23 mouse cellular contexts compared by ENCODE assay signal in genomic region chr3:97691443-97692017, GRCm38 (mm10). TPM values are rescaled to one million over a fixed set of nuclear protein-coding genes. Genes with fewer than 3 reads are reported as not detected.
DNase-seq lines count a peak whose midpoint lies in the region; ATAC-seq and TF ChIP-seq lines count a peak whose summit lies in the region.
"Had no signal": no experiment of that assay in that cellular context is flagged by ENCODE, and none has a peak within 500 bp of the region (broad histone marks: within the 10 kb centered on the region; RNA-seq: fewer than 3 reads in every experiment).

No protein-coding gene starts in this region.

- no peaks in the 10 kb centered on the region for H3K27me3 ChIP-seq in heart, embryonic 11.5 days (ENCODE audit: control insufficient read depth, insufficient read depth, low read length)
- H3K27me3 ChIP-seq in intestine, embryonic 15.5 days (replicated peaks) = no peaks in the 10 kb centered on the region
- no peaks in the 10 kb centered on the region for H3K27me3 ChIP-seq in liver, postnatal 0 days (ENCODE audit: insufficient read depth, low read length)
- H3K27me3 ChIP-seq: heart, embryonic 12.5 days; limb, embryonic 15.5 days; stomach, embryonic 15.5 days had no signal

- peaks cover 11% of the 10 kb centered on the region for H3K36me3 ChIP-seq in heart, embryonic 11.5 days (ENCODE audit: control insufficient read depth, insufficient read depth, low read length)
- no peaks in the 10 kb centered on the region for H3K36me3 ChIP-seq in intestine, embryonic 15.5 days
- H3K36me3 ChIP-seq in liver, postnatal 0 days (replicated peaks; ENCODE audit: insufficient read depth, low read length) = 0 out of 2 replicates have a peak, but pooled peaks cover 5% of the 10 kb centered on the region
- H3K36me3 ChIP-seq: limb, embryonic 15.5 days; stomach, embryonic 15.5 days had no signal

- intact Hi-C loops in left cerebral cortex, postnatal 36 days (cut with DNase I) = no loop called here
- intact Hi-C loops in left cerebral cortex, postnatal 10 days (cut with DNase I) = no loop called here

- H3K4me2 ChIP-seq in heart, embryonic 11.5 days = no peak overlapping the region
- peak overlapping the region; percentile 31 for H3K4me2 ChIP-seq in intestine, embryonic 15.5 days (replicated peaks)
- H3K4me2 ChIP-seq in liver, postnatal 0 days (ENCODE audit: low read depth, low read length) = no peak overlapping the region
- H3K4me2 ChIP-seq: heart, embryonic 12.5 days; limb, embryonic 15.5 days; stomach, embryonic 15.5 days had no signal

- H3K9ac ChIP-seq in heart, embryonic 11.5 days (ENCODE audit: low read depth, low read length) = peak overlapping the region; percentile 11; the same call in 1 of the 2 replicates
- no peak overlapping the region for H3K9ac ChIP-seq in intestine, embryonic 15.5 days
- no peak overlapping the region for H3K9ac ChIP-seq in liver, postnatal 0 days (replicated peaks)
- H3K9ac ChIP-seq: heart, embryonic 12.5 days; limb, embryonic 15.5 days; stomach, embryonic 15.5 days had no signal

- no peak overlapping the region for H3K27ac ChIP-seq in heart, embryonic 11.5 days (ENCODE audit: low read depth, low read length)
- H3K27ac ChIP-seq in brown adipose tissue, adult 24 weeks (replicated peaks; ENCODE audit: low read depth, low read length) = peak overlapping the region; percentile 32; the same call in 1 of the 2 replicates
- H3K27ac ChIP-seq in intestine, embryonic 15.5 days = no peak overlapping the region
- no peak overlapping the region for H3K27ac ChIP-seq in liver, postnatal 0 days (ENCODE audit: low read depth)
- H3K27ac ChIP-seq: gastrocnemius, adult 2 months; limb, embryonic 15.5 days; stomach, embryonic 15.5 days had no signal

- WGBS in heart, embryonic 11.5 days (ENCODE audit: insufficient replicate concordance) = 51% methylated on average over 12 of the region's 12 CpGs
- 79% methylated on average over 12 of the region's 12 CpGs for WGBS in intestine, embryonic 15.5 days
- 66% methylated on average over 12 of the region's 12 CpGs for WGBS in liver, postnatal 0 days (ENCODE audit: insufficient replicate concordance)

- no peak for ATAC-seq in heart, embryonic 11.5 days (replicated peaks; ENCODE audit: insufficient number of reproducible peaks, low FRiP score, low TSS enrichment)
- ATAC-seq in intestine, embryonic 15.5 days = no peak
- ATAC-seq in liver, postnatal 0 days = no peak
- ATAC-seq: inflammation-experienced regulatory T-cells, adult 6 months had no signal

- DNase-seq in heart, adult 18-20 months = no peak
- peak; percentile 34 to 44 for DNase-seq in left cerebral cortex, postnatal 36 days (ENCODE audit: low spot score in 2 of 2)
- no peak for DNase-seq in left cerebral cortex, postnatal 10 days (ENCODE audit: extremely low spot score in 1 of 2, low spot score in 2 of 2)
- DNase-seq in kidney, postnatal 36 days = no peak
- DNase-seq in liver, postnatal 0 days = no peak
- DNase-seq: adrenal gland, postnatal 36 days; cerebellum, adult 11-12 months; gastrocnemius, adult 2 months; kidney, postnatal 14 days; layer of hippocampus, postnatal 36 days; lung, adult 2 months; thymus, postnatal 25 days had no signal

- no peaks in the 10 kb centered on the region for H3K9me3 ChIP-seq in heart, embryonic 11.5 days (replicated peaks; ENCODE audit: control insufficient read depth, low read length)
- no peaks in the 10 kb centered on the region for H3K9me3 ChIP-seq in intestine, embryonic 15.5 days
- no peaks in the 10 kb centered on the region for H3K9me3 ChIP-seq in liver, postnatal 0 days (ENCODE audit: low read length)
- H3K9me3 ChIP-seq: heart, embryonic 12.5 days; limb, embryonic 15.5 days; stomach, embryonic 15.5 days had no signal

- peaks cover 8% of the 10 kb centered on the region; the same call in 1 of the 2 replicates for H3K4me1 ChIP-seq in heart, embryonic 11.5 days (ENCODE audit: control insufficient read depth, insufficient read depth, low read length)
- peaks cover 2% of the 10 kb centered on the region; the same call in 1 of the 2 replicates for H3K4me1 ChIP-seq in brown adipose tissue, adult 24 weeks (ENCODE audit: control insufficient read depth, insufficient read depth, insufficient read length, low read length)
- peaks cover 9% of the 10 kb centered on the region; the same call in 1 of the 2 replicates for H3K4me1 ChIP-seq in intestine, embryonic 15.5 days (replicated peaks)
- H3K4me1 ChIP-seq in liver, postnatal 0 days (ENCODE audit: insufficient read depth) = no peaks in the 10 kb centered on the region
- H3K4me1 ChIP-seq: limb, embryonic 15.5 days; stomach, embryonic 15.5 days had no signal

- H3K4me3 ChIP-seq in heart, embryonic 11.5 days (ENCODE audit: low read depth, low read length) = no peak overlapping the region
- H3K4me3 ChIP-seq in brown adipose tissue, adult 24 weeks (ENCODE audit: insufficient read depth, low read depth, low read length) = peak overlapping the region; percentile 59
- no peak overlapping the region for H3K4me3 ChIP-seq in intestine, embryonic 15.5 days (replicated peaks)
- no peak overlapping the region for H3K4me3 ChIP-seq in liver, postnatal 0 days (ENCODE audit: low read depth, low read length)
- H3K4me3 ChIP-seq: erythroblast, embryonic 14.5 days; gastrocnemius, adult 2 months; heart, embryonic 12.5 days; limb, embryonic 15.5 days; myocyte; stomach, embryonic 15.5 days had no signal

- no peak for TF ChIP-seq CTCF in liver, postnatal 0 days (IDR thresholded peaks at IDR 0.05; ENCODE audit: low read depth)

- TF ChIP-seq EP300 in liver, postnatal 0 days (IDR thresholded peaks at IDR 0.05; ENCODE audit: low read depth) = no peak

RNA-seq across cellular contexts. Expression of gene Gm17651, which starts 17.0 kb away (rescaled TPM):
- polyA plus RNA-seq in heart, embryonic 11.5 days (2014; fragmentation: Nextera tagmentation; extraction: Ambion mirVana) = not detected in 2 replicates
- total RNA-seq in heart, adult 18-20 months (2021) = not detected
- not detected for total RNA-seq in left cerebral cortex, postnatal 36 days (2021)
- total RNA-seq in left cerebral cortex, postnatal 10 days (2021) = not detected
- polyA plus RNA-seq in brown adipose tissue, adult 24 weeks (2012; ENCODE audit: insufficient read depth, insufficient read length, missing spikeins) = not detected in 2 replicates
- polyA plus RNA-seq in intestine, embryonic 15.5 days (2015; fragmentation: Nextera tagmentation; extraction: Ambion mirVana) = not detected in 2 replicates
- not detected in 2 replicates for polyA plus RNA-seq in liver, postnatal 0 days (2015; fragmentation: Nextera tagmentation; extraction: Ambion mirVana)
- total RNA-seq: adrenal gland, postnatal 36 days; gastrocnemius, adult 2 months; layer of hippocampus, postnatal 36 days; megakaryocyte progenitor cell, adult 5-6 weeks had no signal
- polyA plus RNA-seq: erythroblast, embryonic 14.5 days; heart, embryonic 12.5 days; inflammation-experienced regulatory T-cells, adult 6 months; limb, embryonic 15.5 days; lung, adult 2 months; myocyte; small intestine, adult 2 months; stomach, embryonic 15.5 days had no signal

RNA-seq across cellular contexts. Expression of gene Prkab2, which starts 33.5 kb away (rescaled TPM):
- polyA plus RNA-seq in heart, embryonic 11.5 days (2014; fragmentation: Nextera tagmentation; extraction: Ambion mirVana) = 16.0 and 23.3 TPM in 2 replicates
- 10 to 100 TPM; 25.5 to 33.5 TPM for total RNA-seq in heart, adult 18-20 months (2021)
- total RNA-seq in left cerebral cortex, postnatal 36 days (2021) = 10 to 100 TPM; 26.4 to 30.8 TPM
- total RNA-seq in left cerebral cortex, postnatal 10 days (2021) = 10 to 100 TPM; 32.9 to 34.8 TPM
- polyA plus RNA-seq in brown adipose tissue, adult 24 weeks (2012; ENCODE audit: insufficient read depth, insufficient read length, missing spikeins) = 4.3 and 9.1 TPM in 2 replicates
- 6.7 and 6.8 TPM in 2 replicates for polyA plus RNA-seq in intestine, embryonic 15.5 days (2015; fragmentation: Nextera tagmentation; extraction: Ambion mirVana)
- polyA plus RNA-seq in liver, postnatal 0 days (2015; fragmentation: Nextera tagmentation; extraction: Ambion mirVana) = 1.1 TPM in 2 replicates

Comparison
In these comparisons a context has a peak if more than half of its experiments do, and no peak if none do; other contexts are left out.
1. DNase-seq: peak in left cerebral cortex, postnatal 36 days (2 of 2); none in heart, adult 18-20 months (0 of 2), left cerebral cortex, postnatal 10 days (0 of 2), kidney, postnatal 36 days (0 of 2) and liver, postnatal 0 days (single experiment).